Mouse (Mus musculus) liver, embryonic 12.5 days (tissue): Measurements from ENCODE around the gene Vmn1r93. TPM values are rescaled to one million over a fixed set of nuclear protein-coding genes. Genes with fewer than 3 reads are reported as not detected.
"Not testable (repeated sequence)": the region's sequence is repeated elsewhere in the genome, so short reads cannot be mapped to it uniquely, and the experiment has no call there.

Source experiments
- ATAC-seq: fragments of 200-750 bp; cut with Nextera tagmentation; 2 replicates; pipeline ENCODE4 v1.8.0; 2017; ENCODE audit warnings: moderate number of reproducible peaks, mild to moderate bottlenecking, moderate library complexity
- H3K27ac ChIP-seq: fragments of 300-500 bp; sonication (generic); 2 replicates; pipeline ENCODE4 v1.5.1; 2016; ENCODE audit warnings: mild to moderate bottlenecking
- H3K27me3 ChIP-seq: fragments of 300-500 bp; sonication (generic); replicated peaks from 2 replicates; pipeline ENCODE4 v1.6.1; 2016; ENCODE audit warnings: mild to moderate bottlenecking, moderate library complexity
- H3K36me3 ChIP-seq: fragments of 300-500 bp; sonication (generic); 2 replicates; pipeline ENCODE4 v1.6.1; 2016; ENCODE audit warnings: mild to moderate bottlenecking, moderate library complexity
- H3K4me1 ChIP-seq: fragments of 300-500 bp; sonication (generic); 2 replicates; pipeline ENCODE4 v1.6.1; 2016
- H3K4me2 ChIP-seq: fragments of 300-500 bp; sonication (generic); 2 replicates; pipeline ENCODE4 v1.6.1; 2016; ENCODE audit warnings: mild to moderate bottlenecking, moderate library complexity
- H3K4me3 ChIP-seq: fragments of 300-500 bp; sonication (generic); 2 replicates; pipeline ENCODE4 v1.5.1; 2016; ENCODE audit warnings: mild to moderate bottlenecking, moderate library complexity
- H3K9ac ChIP-seq: fragments of 300-500 bp; sonication (generic); 2 replicates; pipeline ENCODE4 v1.6.1; 2016; ENCODE audit warnings: mild to moderate bottlenecking, moderate library complexity
- H3K9me3 ChIP-seq: fragments of 300-500 bp; sonication (generic); replicated peaks from 2 replicates; pipeline ENCODE4 v1.6.1; 2016; ENCODE audit warnings: mild to moderate bottlenecking, moderate library complexity
- WGBS: fragments of 180-500 bp; shearing (Covaris S2); methylation state at CpG from one replicate; pipeline ENCODE4 v1.1.7; 2016; ENCODE audit not compliant: insufficient replicate concordance; 5-methylcytosine and 5-hydroxymethylcytosine counted together
- polyA plus RNA-seq: library from polyadenylated mRNA; unstranded; fragments of >200 nt; fragmentation: Nextera tagmentation; extraction: Ambion mirVana; gene quantifications from 2 replicates; pipeline ENCODE4 v1.2.1, GENCODE M21; 2016

The Vmn1r93 gene
- polyA plus RNA-seq, result not detected in 2 replicates

GRCm38 (mm10) chr7:20138988-20139387 lies at the start of gene Vmn1r93:
Gene Vmn1r93, minus strand, starts transcription at chr7:20139088.
- not testable (repeated sequence) for H3K36me3 ChIP-seq, H3K27me3 ChIP-seq, H3K4me3 ChIP-seq, H3K4me1 ChIP-seq, ATAC-seq, H3K9me3 ChIP-seq, H3K9ac ChIP-seq, H3K27ac ChIP-seq, H3K4me2 ChIP-seq
- WGBS, result no CpG with 5 or more reads among the region's 5 CpGs

- H3K36me3 ChIP-seq, H3K4me2 ChIP-seq, H3K9me3 ChIP-seq, H3K9ac ChIP-seq, H3K27me3 ChIP-seq, H3K4me1 ChIP-seq, H3K27ac ChIP-seq, H3K4me3 ChIP-seq, ATAC-seq: not testable (repeated sequence)
- WGBS, result no CpG with 5 or more reads among the region's 3 CpGs
These were observed 29.4 kb upstream of the Vmn1r93 start, which contains the start of gene Vmn1r94 for GRCm38 (mm10) chr7:20168277-20168676. Gene Vmn1r94, minus strand, starts transcription at chr7:20168377.

GRCm38 (mm10) chr7:20122479-20122878 lies 16.4 kb downstream of the Vmn1r93 start, which contains the start of gene Gm16442:
Gene Gm16442, minus strand, starts transcription at chr7:20122579.
- H3K9me3 ChIP-seq, H3K27ac ChIP-seq, H3K27me3 ChIP-seq, ATAC-seq, H3K9ac ChIP-seq, H3K36me3 ChIP-seq, H3K4me2 ChIP-seq, H3K4me1 ChIP-seq, H3K4me3 ChIP-seq: not testable (repeated sequence)
- WGBS, result no CpG with 5 or more reads among the region's 2 CpGs

DNA sequence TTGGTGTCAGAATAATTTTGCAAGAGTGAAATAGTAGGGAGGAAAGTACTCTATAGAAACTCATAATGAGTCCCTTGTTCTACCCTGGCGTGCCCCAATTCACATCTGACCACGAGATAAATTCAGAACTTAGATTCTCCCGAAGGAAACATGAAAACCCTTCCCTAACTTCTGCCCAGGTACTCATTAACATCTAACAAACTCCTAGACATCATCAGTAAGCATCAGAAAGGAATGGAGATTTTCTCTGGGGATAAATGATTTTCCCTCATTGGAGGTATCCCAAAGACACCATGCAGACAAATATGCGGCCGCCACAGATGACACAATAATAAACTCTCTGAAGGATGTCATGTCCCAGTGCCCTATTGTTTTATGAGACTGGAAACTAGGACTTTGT lies 39.5 kb downstream of the Vmn1r93 start, which contains the start of gene Vmn1r91:
TSS of gene Vmn1r91 (plus strand) at position 301 of the 400 bp plus-strand sequence.
- H3K4me2 ChIP-seq, H3K27ac ChIP-seq, H3K36me3 ChIP-seq, H3K9me3 ChIP-seq, H3K27me3 ChIP-seq, ATAC-seq, H3K9ac ChIP-seq, H3K4me1 ChIP-seq, H3K4me3 ChIP-seq: not testable (repeated sequence)
- 60% methylated on average over 5 of the region's 5 CpGs for WGBS

Other genes with a start within 250 kb of the Vmn1r93 start
- gene Pvr, start 217.9 kb downstream of the Vmn1r93 start, polyA plus RNA-seq, result 3.6 and 3.9 TPM in 2 replicates
- gene Igsf23, start 188.3 kb downstream of the Vmn1r93 start, polyA plus RNA-seq, result 0.26 and 0.30 TPM in 2 replicates
- not detected in 2 replicates for gene Ceacam20, start 173.7 kb downstream of the Vmn1r93 start, polyA plus RNA-seq
- not detected in 2 replicates for gene Nlrp9b, start 147.6 kb downstream of the Vmn1r93 start, polyA plus RNA-seq
- not detected in 2 replicates for gene Vmn1r91, start 39.4 kb downstream of the Vmn1r93 start, polyA plus RNA-seq
- gene Gm16442, start 16.5 kb downstream of the Vmn1r93 start, polyA plus RNA-seq, result not detected in 2 replicates
- gene Vmn1r94, start 29.3 kb upstream of the Vmn1r93 start, polyA plus RNA-seq, result not detected in 2 replicates
- not detected in 2 replicates for gene Vmn1r95, start 54.6 kb upstream of the Vmn1r93 start, polyA plus RNA-seq
- gene Gm6164, start 66.5 kb upstream of the Vmn1r93 start, polyA plus RNA-seq, result not detected in 2 replicates
- not detected in 2 replicates for gene Gm4498, start 94.7 kb upstream of the Vmn1r93 start, polyA plus RNA-seq
- not detected in 2 replicates for gene Gm5890, start 123.7 kb upstream of the Vmn1r93 start, polyA plus RNA-seq
- not detected in 2 replicates for gene Gm4133, start 195.0 kb upstream of the Vmn1r93 start, polyA plus RNA-seq
- not detected in 2 replicates for gene Gm5728, start 236.3 kb upstream of the Vmn1r93 start, polyA plus RNA-seq